Mouse (Mus musculus): ENCODE measurements at regions not wholly inside any gene's neighbourhood (a gene's known extent, or its start where the extent isn't known, plus 50 kb on each side); places are given as distances from the start of the nearest gene placed in this dataset.

- H3K4me3 ChIP-seq = no peak overlapping the region
- TF ChIP-seq MYOD1 (IDR thresholded peaks at IDR 0.05; ENCODE audit: control insufficient read depth in 1 of 3, insufficient read length in 2 of 3, low read depth in 2 of 3) (no peak), POLR2A (IDR thresholded peaks at IDR 0.05; ENCODE audit: insufficient read length, low read depth) (no peak), CEBPB (IDR thresholded peaks at IDR 0.05; ENCODE audit: insufficient read depth, poor library complexity, severe bottlenecking) (no peak), MYOG (IDR thresholded peaks at IDR 0.05; ENCODE audit: control insufficient read depth in 1 of 3, insufficient read depth in 1 of 3, insufficient read length in 2 of 3, low read depth in 2 of 3) (no peak), TCF3 (IDR thresholded peaks at IDR 0.05; ENCODE audit: insufficient read length, low read depth) (no peak), E2F4 (IDR thresholded peaks at IDR 0.05; ENCODE audit: insufficient read depth) (no peak), POLR2AphosphoS2 (IDR thresholded peaks at IDR 0.05; ENCODE audit: insufficient read length, low read depth) (no peak), TCF12 (IDR thresholded peaks at IDR 0.05; ENCODE audit: insufficient read depth, poor library complexity, severe bottlenecking) (no peak), USF1 (IDR thresholded peaks at IDR 0.05; ENCODE audit: low read depth) (no peak), REST (IDR thresholded peaks at IDR 0.05; ENCODE audit: insufficient read depth, insufficient read length) (no peak), SRF (IDR thresholded peaks at IDR 0.05; ENCODE audit: control insufficient read depth, insufficient read length, low read depth) (no peak), MAX (IDR thresholded peaks at IDR 0.05; ENCODE audit: low read depth) (no peak)
- no peaks in the 10 kb centered on the region for H3K36me3 ChIP-seq (ENCODE audit: control insufficient read depth, insufficient read depth)
- H3K27me3 ChIP-seq (ENCODE audit: control insufficient read depth, insufficient read depth, insufficient read length) = no peaks in the 10 kb centered on the region
- H3K79me2 ChIP-seq (ENCODE audit: control insufficient read depth, insufficient read depth) = no peaks in the 10 kb centered on the region
- no peak overlapping the region for H3K4me2 ChIP-seq (ENCODE audit: low read depth)
- H3ac ChIP-seq (ENCODE audit: control insufficient read depth, insufficient read length) = no peak overlapping the region
Observed at GRCm38 (mm10) chr11:45193319-45193718, 576.2 kb downstream of the Ebf1 start.

GRCm38 (mm10) chr11:45199520-45199919 is 582.4 kb downstream of the Ebf1 start:
- H3ac ChIP-seq (ENCODE audit: control insufficient read depth, insufficient read length) = no peak overlapping the region
- H3K27me3 ChIP-seq (ENCODE audit: control insufficient read depth, insufficient read depth, insufficient read length) = no peaks in the 10 kb centered on the region
- H3K36me3 ChIP-seq (ENCODE audit: control insufficient read depth, insufficient read depth) = no peaks in the 10 kb centered on the region
- TF ChIP-seq MYOG (IDR thresholded peaks at IDR 0.05; ENCODE audit: control insufficient read depth in 1 of 3, insufficient read depth in 1 of 3, insufficient read length in 2 of 3, low read depth in 2 of 3) = no peak
- no peak for TF ChIP-seq POLR2A (IDR thresholded peaks at IDR 0.05; ENCODE audit: insufficient read length, low read depth)
- no peak for TF ChIP-seq E2F4 (IDR thresholded peaks at IDR 0.05; ENCODE audit: insufficient read depth)
- no peak for TF ChIP-seq TCF12 (IDR thresholded peaks at IDR 0.05; ENCODE audit: insufficient read depth, poor library complexity, severe bottlenecking)
- TF ChIP-seq TCF3 (IDR thresholded peaks at IDR 0.05; ENCODE audit: insufficient read length, low read depth) = no peak
- no peak for TF ChIP-seq MAX (IDR thresholded peaks at IDR 0.05; ENCODE audit: low read depth)
- TF ChIP-seq SRF (IDR thresholded peaks at IDR 0.05; ENCODE audit: control insufficient read depth, insufficient read length, low read depth) = no peak
- TF ChIP-seq POLR2AphosphoS2 (IDR thresholded peaks at IDR 0.05; ENCODE audit: insufficient read length, low read depth) = no peak
- no peak for TF ChIP-seq CEBPB (IDR thresholded peaks at IDR 0.05; ENCODE audit: insufficient read depth, poor library complexity, severe bottlenecking)
- no peak for TF ChIP-seq MYOD1 (IDR thresholded peaks at IDR 0.05; ENCODE audit: control insufficient read depth in 1 of 3, insufficient read length in 2 of 3, low read depth in 2 of 3)
- TF ChIP-seq REST (IDR thresholded peaks at IDR 0.05; ENCODE audit: insufficient read depth, insufficient read length) = no peak
- TF ChIP-seq USF1 (IDR thresholded peaks at IDR 0.05; ENCODE audit: low read depth) = no peak
- no peak overlapping the region for H3K4me3 ChIP-seq
- no peaks in the 10 kb centered on the region for H3K79me2 ChIP-seq (ENCODE audit: control insufficient read depth, insufficient read depth)
- no peak overlapping the region for H3K4me2 ChIP-seq (ENCODE audit: low read depth)

GRCm38 (mm10) chr11:45200714-45201405 is 583.7 kb downstream of the Ebf1 start:
- H3ac ChIP-seq (ENCODE audit: control insufficient read depth, insufficient read length) = no peak overlapping the region
- no peak overlapping the region for H3K4me2 ChIP-seq (ENCODE audit: low read depth)
- no peak overlapping the region for H3K4me3 ChIP-seq
- no peaks in the 10 kb centered on the region for H3K27me3 ChIP-seq (ENCODE audit: control insufficient read depth, insufficient read depth, insufficient read length)
- H3K36me3 ChIP-seq (ENCODE audit: control insufficient read depth, insufficient read depth) = no peaks in the 10 kb centered on the region
- TF ChIP-seq E2F4 (IDR thresholded peaks at IDR 0.05; ENCODE audit: insufficient read depth) (no peak), CEBPB (IDR thresholded peaks at IDR 0.05; ENCODE audit: insufficient read depth, poor library complexity, severe bottlenecking) (no peak)
- no peaks in the 10 kb centered on the region for H3K79me2 ChIP-seq (ENCODE audit: control insufficient read depth, insufficient read depth)

- TF ChIP-seq POLR2A (IDR thresholded peaks at IDR 0.05; ENCODE audit: insufficient read length, low read depth) = no peak
- no peak for TF ChIP-seq SRF (IDR thresholded peaks at IDR 0.05; ENCODE audit: control insufficient read depth, insufficient read length, low read depth)
- no peak for TF ChIP-seq MAX (IDR thresholded peaks at IDR 0.05; ENCODE audit: low read depth)
- no peak for TF ChIP-seq E2F4 (IDR thresholded peaks at IDR 0.05; ENCODE audit: insufficient read depth)
- no peak for TF ChIP-seq MYOD1 (IDR thresholded peaks at IDR 0.05; ENCODE audit: control insufficient read depth in 1 of 3, insufficient read length in 2 of 3, low read depth in 2 of 3)
- no peak for TF ChIP-seq POLR2AphosphoS2 (IDR thresholded peaks at IDR 0.05; ENCODE audit: insufficient read length, low read depth)
- TF ChIP-seq TCF3 (IDR thresholded peaks at IDR 0.05; ENCODE audit: insufficient read length, low read depth) = no peak
- TF ChIP-seq CEBPB (IDR thresholded peaks at IDR 0.05; ENCODE audit: insufficient read depth, poor library complexity, severe bottlenecking) = no peak
- no peak for TF ChIP-seq USF1 (IDR thresholded peaks at IDR 0.05; ENCODE audit: low read depth)
- TF ChIP-seq MYOG (IDR thresholded peaks at IDR 0.05; ENCODE audit: control insufficient read depth in 1 of 3, insufficient read depth in 1 of 3, insufficient read length in 2 of 3, low read depth in 2 of 3) = no peak
- no peak for TF ChIP-seq TCF12 (IDR thresholded peaks at IDR 0.05; ENCODE audit: insufficient read depth, poor library complexity, severe bottlenecking)
- no peak for TF ChIP-seq REST (IDR thresholded peaks at IDR 0.05; ENCODE audit: insufficient read depth, insufficient read length)
- Histone ChIP-seq H3K4me3 (no peak overlapping the region), H3ac (ENCODE audit: control insufficient read depth, insufficient read length) (no peak overlapping the region), H3K36me3 (ENCODE audit: control insufficient read depth, insufficient read depth) (no peaks in the 10 kb centered on the region), H3K4me2 (ENCODE audit: low read depth) (no peak overlapping the region), H3K79me2 (ENCODE audit: control insufficient read depth, insufficient read depth) (no peaks in the 10 kb centered on the region), H3K27me3 (ENCODE audit: control insufficient read depth, insufficient read depth, insufficient read length) (no peaks in the 10 kb centered on the region)
Observed at GRCm38 (mm10) chr11:45203446-45203845, 586.3 kb downstream of the Ebf1 start.
